Mouse (Mus musculus) stomach, embryonic 15.5 days (tissue): ENCODE data around the gene Marveld3. TPM values are rescaled to one million over a fixed set of nuclear protein-coding genes. Genes with fewer than 3 reads are reported as not detected.
A peak's percentile ranks its signal among the peaks of the same experiment; 100 is the strongest.

Experiments
- ATAC-seq: fragments of 200-750 bp; cut with Nextera tagmentation; 2 replicates; pipeline ENCODE4 v1.8.0; 2017; ENCODE audit warnings: low read depth, moderate number of reproducible peaks, moderate TSS enrichment; ENCODE audit not compliant: insufficient read depth, low FRiP score
- H3K27ac ChIP-seq: fragments of 300-500 bp; sonication (generic); 2 replicates; pipeline ENCODE4 v1.5.1; 2015; ENCODE audit warnings: mild to moderate bottlenecking, inconsistent platforms
- H3K27me3 ChIP-seq: fragments of 300-500 bp; sonication (generic); replicated peaks from 2 replicates; pipeline ENCODE4 v1.6.1; 2015; ENCODE audit warnings: inconsistent platforms
- H3K36me3 ChIP-seq: fragments of 300-500 bp; sonication (generic); 2 replicates; pipeline ENCODE4 v1.6.1; 2015; ENCODE audit warnings: inconsistent platforms
- H3K4me1 ChIP-seq: fragments of 300-500 bp; sonication (generic); 2 replicates; pipeline ENCODE4 v1.6.1; 2015; ENCODE audit warnings: inconsistent platforms
- H3K4me2 ChIP-seq: fragments of 300-500 bp; sonication (generic); 2 replicates; pipeline ENCODE4 v1.6.1; 2015; ENCODE audit warnings: mild to moderate bottlenecking, inconsistent platforms
- H3K4me3 ChIP-seq: fragments of 300-500 bp; sonication (generic); replicated peaks from 2 replicates; pipeline ENCODE4 v1.5.1; 2015; ENCODE audit warnings: inconsistent platforms
- H3K9ac ChIP-seq: fragments of 300-500 bp; sonication (generic); 2 replicates; pipeline ENCODE4 v1.6.1; 2015; ENCODE audit warnings: inconsistent platforms
- H3K9me3 ChIP-seq: fragments of 300-500 bp; sonication (generic); 2 replicates; pipeline ENCODE4 v1.6.1; 2016; ENCODE audit warnings: inconsistent platforms
- WGBS: fragments of 180-500 bp; shearing (Covaris S2); methylation state at CpG from one replicate; pipeline ENCODE4 v1.1.7; 2015; 5-methylcytosine and 5-hydroxymethylcytosine counted together
- polyA plus RNA-seq: library from polyadenylated mRNA; unstranded; fragments of >200 nt; fragmentation: Nextera tagmentation; extraction: Ambion mirVana; gene quantifications from 2 replicates; pipeline ENCODE4 v1.2.1, GENCODE M21; 2015

Marveld3 gene
- polyA plus RNA-seq, 1 experiment from 2014 or later: 12.1 TPM

- WGBS: 69% methylated on average over 4 of the region's 4 CpGs
- Histone ChIP-seq H3K4me3 (no peak overlapping the region), H3K4me1 (peaks cover 18% of the 10 kb centered on the region; the same call in 1 of the 2 replicates), H3K4me2 (no peak overlapping the region), H3K9ac (no peak overlapping the region), H3K36me3 (no peaks in the 10 kb centered on the region), H3K27ac (0 out of 2 replicates have a peak overlapping the region, but pooled peaks have one; percentile 9), H3K9me3 (no peaks in the 10 kb centered on the region), H3K27me3 (peaks cover 17% of the 10 kb centered on the region)
- no peak for ATAC-seq
These were observed 2.9 kb downstream of the Marveld3 start for GRCm38 (mm10) chr8:109959112-109959511.

GRCm38 (mm10) chr8:109958036-109958655 lies 3.9 kb downstream of the Marveld3 start:
- 26% methylated on average over 12 of the region's 12 CpGs for WGBS
- Histone ChIP-seq H3K4me3 (no peak overlapping the region), H3K4me1 (peaks cover 18% of the 10 kb centered on the region; the same call in 1 of the 2 replicates), H3K4me2 (0 out of 2 replicates have a peak overlapping the region, but pooled peaks have one; percentile 12), H3K27me3 (peaks cover 17% of the 10 kb centered on the region), H3K9me3 (no peaks in the 10 kb centered on the region), H3K9ac (no peak overlapping the region), H3K36me3 (no peaks in the 10 kb centered on the region), H3K27ac (peak overlapping the region; percentile 49; the same call in 1 of the 2 replicates)
- ATAC-seq: no peak

GRCm38 (mm10) chr8:109957167-109958028 lies 4.6 kb downstream of the Marveld3 start:
- WGBS: 13% methylated on average over 16 of the region's 16 CpGs
- peak overlapping the region; percentile 35; the same call in 1 of the 2 replicates for H3K27ac ChIP-seq

GRCm38 (mm10) chr8:109954486-109954948 lies 7.5 kb downstream of the Marveld3 start:
- no peak for ATAC-seq
- Histone ChIP-seq H3K4me1 (peaks cover 6% of the 10 kb centered on the region; the same call in 1 of the 2 replicates), H3K27me3 (0 out of 2 replicates have a peak, but pooled peaks cover 3% of the 10 kb centered on the region), H3K4me2 (no peak overlapping the region), H3K27ac (no peak overlapping the region), H3K9ac (no peak overlapping the region), H3K9me3 (no peaks in the 10 kb centered on the region), H3K4me3 (no peak overlapping the region), H3K36me3 (no peaks in the 10 kb centered on the region)
- 55% methylated on average over 13 of the region's 13 CpGs for WGBS

More at GRCm38 (mm10) chr8:109957167-109958028, 4.6 kb downstream of the Marveld3 start:
- Histone ChIP-seq H3K9me3 (no peaks in the 10 kb centered on the region), H3K36me3 (no peaks in the 10 kb centered on the region), H3K27me3 (peaks cover 9% of the 10 kb centered on the region), H3K4me1 (peaks cover 18% of the 10 kb centered on the region; the same call in 1 of the 2 replicates), H3K4me2 (peak overlapping the region; percentile 26), H3K9ac (no peak overlapping the region), H3K4me3 (no peak overlapping the region)
- peak; percentile 48; the same call in 1 of the 2 replicates for ATAC-seq

GRCm38 (mm10) chr8:109952171-109952570 lies 9.8 kb downstream of the Marveld3 start:
- no peaks in the 10 kb centered on the region for H3K9me3 ChIP-seq
- H3K4me3 ChIP-seq: no peak overlapping the region
- no peak overlapping the region for H3K9ac ChIP-seq
- no peak overlapping the region for H3K4me2 ChIP-seq
- no peaks in the 10 kb centered on the region for H3K36me3 ChIP-seq
- WGBS: 66% methylated on average over 7 of the region's 7 CpGs
- no peak for ATAC-seq
- H3K27ac ChIP-seq: no peak overlapping the region
- 0 out of 2 replicates have a peak, but pooled peaks cover 10% of the 10 kb centered on the region for H3K27me3 ChIP-seq
- H3K4me1 ChIP-seq: peaks cover 8% of the 10 kb centered on the region

GRCm38 (mm10) chr8:109948285-109948564 lies 13.8 kb downstream of the Marveld3 start:
- 5% methylated on average over 19 of the region's 19 CpGs for WGBS

GRCm38 (mm10) chr8:109947447-109948284 lies 14.3 kb downstream of the Marveld3 start:
- Histone ChIP-seq H3K4me2 (peak overlapping the region; percentile 46), H3K4me1 (peaks cover 7% of the 10 kb centered on the region; the same call in 1 of the 2 replicates), H3K9ac (no peak overlapping the region), H3K4me3 (peak overlapping the region; percentile 16), H3K36me3 (no peaks in the 10 kb centered on the region), H3K9me3 (no peaks in the 10 kb centered on the region), H3K27me3 (peaks cover 10% of the 10 kb centered on the region; the same call in 1 of the 2 replicates), H3K27ac (no peak overlapping the region)
- 0 out of 2 replicates have a peak, but pooled peaks have one; percentile 32 for ATAC-seq
- 5% methylated on average over 26 of the region's 26 CpGs for WGBS

More at GRCm38 (mm10) chr8:109948285-109948564, 13.8 kb downstream of the Marveld3 start:
- ATAC-seq: no peak
- H3K9ac ChIP-seq: no peak overlapping the region
- H3K4me2 ChIP-seq: peak overlapping the region; percentile 46
- H3K27ac ChIP-seq: no peak overlapping the region
- no peaks in the 10 kb centered on the region for H3K9me3 ChIP-seq
- peak overlapping the region; percentile 16 for H3K4me3 ChIP-seq
- H3K4me1 ChIP-seq: peaks cover 7% of the 10 kb centered on the region; the same call in 1 of the 2 replicates
- H3K36me3 ChIP-seq: no peaks in the 10 kb centered on the region
- H3K27me3 ChIP-seq: peaks cover 10% of the 10 kb centered on the region; the same call in 1 of the 2 replicates

GRCm38 (mm10) chr8:109946272-109946671 lies 15.7 kb downstream of the Marveld3 start:
- Histone ChIP-seq H3K4me1 (peaks cover 7% of the 10 kb centered on the region; the same call in 1 of the 2 replicates), H3K9ac (no peak overlapping the region), H3K9me3 (no peaks in the 10 kb centered on the region), H3K36me3 (peaks cover 1% of the 10 kb centered on the region; the same call in 1 of the 2 replicates), H3K27me3 (peaks cover 10% of the 10 kb centered on the region; the same call in 1 of the 2 replicates), H3K4me3 (no peak overlapping the region), H3K4me2 (no peak overlapping the region), H3K27ac (no peak overlapping the region)
- 90% methylated on average over 7 of the region's 7 CpGs for WGBS
- ATAC-seq: no peak

- Histone ChIP-seq H3K27ac (no peak overlapping the region), H3K36me3 (peaks cover 6% of the 10 kb centered on the region; the same call in 1 of the 2 replicates), H3K9me3 (no peaks in the 10 kb centered on the region), H3K4me1 (peaks cover 7% of the 10 kb centered on the region; the same call in 1 of the 2 replicates), H3K4me2 (no peak overlapping the region), H3K9ac (no peak overlapping the region), H3K27me3 (peaks cover 10% of the 10 kb centered on the region; the same call in 1 of the 2 replicates), H3K4me3 (no peak overlapping the region)
- ATAC-seq: no peak
- WGBS: 73% methylated on average over 7 of the region's 7 CpGs
These were observed 16.3 kb downstream of the Marveld3 start for GRCm38 (mm10) chr8:109945694-109946093.

- H3K27me3 ChIP-seq: peaks cover 10% of the 10 kb centered on the region; the same call in 1 of the 2 replicates
- peaks cover 11% of the 10 kb centered on the region; the same call in 1 of the 2 replicates for H3K36me3 ChIP-seq
- no peak for ATAC-seq
- H3K4me1 ChIP-seq: peaks cover 7% of the 10 kb centered on the region; the same call in 1 of the 2 replicates
- no peak overlapping the region for H3K4me2 ChIP-seq
- no peak overlapping the region for H3K9ac ChIP-seq
- no peak overlapping the region for H3K4me3 ChIP-seq
- no peaks in the 10 kb centered on the region for H3K9me3 ChIP-seq
- WGBS: 51% methylated on average over 9 of the region's 9 CpGs
- H3K27ac ChIP-seq: no peak overlapping the region
These were observed 16.8 kb downstream of the Marveld3 start for GRCm38 (mm10) chr8:109945153-109945632.
